Mouse (Mus musculus) CH12.LX (cell line): ENCODE measurements around the gene Nrxn3.

Source experiments
- BHLHE40 ChIP-seq: IDR thresholded peaks from 2 replicates; pipeline ENCODE4 v1.6.1; 2011; ENCODE audit warnings: mild to moderate bottlenecking, low read depth, low read length, improper control_type of control experiment
- CTCF ChIP-seq, 2 experiments: IDR thresholded peaks in 1 of 2; conservative IDR thresholded peaks in 1 of 2; 2 replicates each; pipeline ENCODE4 v1.5.1; 2011 to 2012; ENCODE audit warnings: low read depth in 2 of 2, low read length in 2 of 2, improper control_type of control experiment in 1 of 2, inconsistent platforms in 1 of 2, mild to moderate bottlenecking in 1 of 2, moderate library complexity in 1 of 2
- EP300 ChIP-seq: IDR thresholded peaks from 2 replicates; pipeline ENCODE4 v1.6.1; 2011; ENCODE audit warnings: low read length, improper control_type of control experiment
- HCFC1 ChIP-seq: IDR thresholded peaks from 2 replicates; pipeline ENCODE4 v1.6.1; 2012; ENCODE audit warnings: low read depth, mild to moderate bottlenecking, inconsistent platforms, low read length, improper control_type of control experiment
- MAX ChIP-seq: IDR thresholded peaks from 2 replicates; pipeline ENCODE4 v1.6.1; 2011; ENCODE audit warnings: low read length, improper control_type of control experiment
- MAZ ChIP-seq: IDR thresholded peaks from 2 replicates; pipeline ENCODE4 v1.6.1; 2012; ENCODE audit warnings: low read depth, mild to moderate bottlenecking, inconsistent platforms, low read length, improper control_type of control experiment, moderate library complexity
- MEF2A ChIP-seq: IDR thresholded peaks from 2 replicates; pipeline ENCODE4 v1.6.1; 2014; ENCODE audit warnings: low read depth, mild to moderate bottlenecking, inconsistent platforms, low read length, improper control_type of control experiment, borderline replicate concordance
- MXI1 ChIP-seq: IDR thresholded peaks from 2 replicates; pipeline ENCODE4 v1.6.1; 2011; ENCODE audit warnings: mild to moderate bottlenecking, low read depth, low read length, improper control_type of control experiment
- NELFE ChIP-seq: IDR thresholded peaks from 2 replicates; pipeline ENCODE4 v1.6.1; 2011; ENCODE audit warnings: low read depth, low read length, improper control_type of control experiment
- POLR2A ChIP-seq: IDR thresholded peaks from 2 replicates; pipeline ENCODE4 v1.6.1; 2011; ENCODE audit warnings: low read depth, mild to moderate bottlenecking, improper control_type of control experiment, low read length
- TCF12 ChIP-seq: IDR thresholded peaks from 2 replicates; pipeline ENCODE4 v1.6.1; 2014; ENCODE audit warnings: low read depth, mild to moderate bottlenecking, inconsistent platforms, low read length, improper control_type of control experiment
- USF1 ChIP-seq: IDR thresholded peaks from 2 replicates; pipeline ENCODE4 v1.6.1; 2014; ENCODE audit warnings: low read depth, mild to moderate bottlenecking, inconsistent platforms, low read length, improper control_type of control experiment

DNA sequence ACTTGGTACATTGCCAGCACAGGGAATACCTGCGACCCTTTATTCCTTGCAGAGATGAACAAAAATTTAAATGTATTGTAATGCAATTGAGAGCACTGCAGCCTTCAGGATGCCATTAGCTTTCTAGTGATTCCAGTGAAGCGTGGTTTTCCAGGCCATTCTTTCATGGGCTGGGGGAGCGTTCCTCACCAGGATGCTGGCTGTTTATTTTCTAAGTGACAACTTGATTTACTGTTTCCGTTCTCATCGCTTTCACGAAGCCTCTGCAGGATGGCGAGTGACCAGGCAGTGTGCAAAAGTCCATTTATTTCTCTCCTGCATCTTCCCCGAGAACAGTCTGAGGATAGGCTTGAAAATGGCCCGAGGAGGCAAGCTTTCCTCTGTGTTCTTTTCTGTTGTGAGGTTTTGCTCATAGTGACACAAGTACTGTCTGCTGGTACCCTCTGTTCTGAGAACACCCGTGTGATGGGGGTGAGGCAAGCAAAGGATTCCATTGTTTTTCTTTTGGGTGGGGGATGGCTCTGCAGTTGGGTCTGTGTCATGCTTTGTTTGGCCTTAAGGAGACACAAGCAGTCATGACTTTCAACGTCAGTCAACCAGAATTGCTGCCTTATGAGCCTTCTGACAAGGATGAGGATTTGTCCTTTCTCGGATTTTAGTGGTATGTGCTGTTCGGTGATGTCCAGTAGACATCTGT lies 457.4 kb downstream of the Nrxn3 start:
- TF ChIP-seq POLR2A (no peak), MXI1 (no peak), TCF12 (no peak), CTCF (conservative IDR thresholded peaks at IDR 0.05 in 1 of 2, IDR thresholded peaks at IDR 0.05 in 1 of 2; ENCODE audit: low read depth in 2 of 2, low read length in 2 of 2) (no peak), HCFC1 (no peak), NELFE (no peak), MEF2A (no peak), BHLHE40 (no peak), MAX (no peak), USF1 (no peak), MAZ (no peak), EP300 (no peak)
